Mouse (Mus musculus) thymus, adult 2 months (tissue): ENCODE data around the gene Ppfia3.

Source experiments
- CTCF ChIP-seq: fragments of 200-500 bp; IDR thresholded peaks from 2 replicates; pipeline ENCODE4 v1.5.1; 2012; ENCODE audit warnings: mild to moderate bottlenecking, control low read depth, low read length, moderate library complexity, borderline replicate concordance; ENCODE audit not compliant: control insufficient read depth, poor library complexity, insufficient read depth; ENCODE audit errors: extremely low read depth
- POLR2A ChIP-seq: fragments of 200-500 bp; IDR thresholded peaks from 2 replicates; pipeline ENCODE4 v1.6.1; 2012; ENCODE audit warnings: mild to moderate bottlenecking, low read length, control low read depth, moderate library complexity; ENCODE audit not compliant: control insufficient read depth, poor library complexity, insufficient read depth; ENCODE audit errors: extremely low read depth

- TF ChIP-seq CTCF (no peak), POLR2A (no peak)
Measured at GRCm38 (mm10) chr7:45309455-45309854, 57.4 kb downstream of the Ppfia3 start.
